Mouse (Mus musculus) liver, adult (tissue): ENCODE measurements around the gene Pklr.

Experiments
- GATA4 ChIP-seq: IDR thresholded peaks from 2 replicates; pipeline ENCODE4 v1.6.1; 2014; ENCODE audit warnings: mild to moderate bottlenecking, low read length; ENCODE audit not compliant: insufficient replicate concordance

Pklr gene

DNA sequence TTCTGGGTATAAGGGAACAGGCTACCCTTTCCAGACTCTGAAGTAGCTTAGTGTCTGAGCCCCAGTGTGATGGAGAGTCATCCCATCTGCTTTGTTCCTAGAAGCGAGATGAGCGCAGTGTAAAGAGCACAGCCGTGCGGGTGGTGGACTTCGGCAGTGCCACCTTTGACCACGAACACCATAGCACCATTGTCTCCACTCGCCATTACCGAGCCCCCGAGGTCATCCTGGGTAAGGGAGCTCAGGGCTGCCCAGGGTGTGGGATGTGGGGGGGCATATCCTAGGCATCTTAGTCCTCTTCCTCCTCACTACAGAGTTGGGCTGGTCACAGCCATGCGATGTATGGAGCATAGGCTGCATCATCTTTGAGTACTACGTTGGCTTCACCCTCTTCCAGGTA lies 38.9 kb downstream of the Pklr start:
- TF ChIP-seq GATA4, result no peak

DNA sequence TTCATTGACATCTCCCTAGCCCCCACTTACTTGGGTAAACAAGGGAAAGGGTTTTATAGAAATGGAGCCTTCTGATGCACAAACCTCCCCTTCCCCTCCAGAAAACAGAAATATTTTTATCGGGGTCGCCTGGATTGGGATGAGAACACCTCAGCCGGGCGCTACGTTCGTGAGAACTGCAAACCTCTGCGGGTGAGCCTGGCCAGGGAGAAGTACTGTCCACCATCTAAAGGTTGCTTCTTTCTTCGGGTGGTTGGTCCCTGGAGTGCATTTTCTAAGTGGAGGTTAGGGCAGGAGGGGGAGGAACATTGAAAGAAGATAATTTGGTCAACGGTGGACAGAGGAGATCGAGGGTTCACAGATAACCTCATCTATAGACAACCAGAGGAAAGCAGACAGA lies 39.6 kb downstream of the Pklr start:
- TF ChIP-seq GATA4, result no peak

DNA sequence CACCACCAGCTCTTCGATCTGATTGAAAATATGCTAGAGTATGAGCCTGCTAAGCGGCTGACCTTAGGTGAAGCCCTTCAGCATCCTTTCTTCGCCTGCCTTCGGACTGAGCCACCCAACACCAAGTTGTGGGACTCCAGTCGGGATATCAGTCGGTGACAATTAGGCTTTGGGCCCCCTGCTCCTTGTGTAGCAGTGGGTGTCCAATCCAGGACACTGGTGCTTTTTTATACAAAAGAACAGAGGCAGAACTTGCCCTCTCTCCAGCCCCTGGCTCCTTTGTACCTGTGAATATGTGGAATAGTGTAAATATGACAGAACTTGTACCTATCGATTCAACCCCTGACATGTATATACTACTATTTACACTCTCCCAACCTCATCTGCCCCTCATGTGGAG lies 40.5 kb downstream of the Pklr start:
- TF ChIP-seq GATA4, result no peak

DNA sequence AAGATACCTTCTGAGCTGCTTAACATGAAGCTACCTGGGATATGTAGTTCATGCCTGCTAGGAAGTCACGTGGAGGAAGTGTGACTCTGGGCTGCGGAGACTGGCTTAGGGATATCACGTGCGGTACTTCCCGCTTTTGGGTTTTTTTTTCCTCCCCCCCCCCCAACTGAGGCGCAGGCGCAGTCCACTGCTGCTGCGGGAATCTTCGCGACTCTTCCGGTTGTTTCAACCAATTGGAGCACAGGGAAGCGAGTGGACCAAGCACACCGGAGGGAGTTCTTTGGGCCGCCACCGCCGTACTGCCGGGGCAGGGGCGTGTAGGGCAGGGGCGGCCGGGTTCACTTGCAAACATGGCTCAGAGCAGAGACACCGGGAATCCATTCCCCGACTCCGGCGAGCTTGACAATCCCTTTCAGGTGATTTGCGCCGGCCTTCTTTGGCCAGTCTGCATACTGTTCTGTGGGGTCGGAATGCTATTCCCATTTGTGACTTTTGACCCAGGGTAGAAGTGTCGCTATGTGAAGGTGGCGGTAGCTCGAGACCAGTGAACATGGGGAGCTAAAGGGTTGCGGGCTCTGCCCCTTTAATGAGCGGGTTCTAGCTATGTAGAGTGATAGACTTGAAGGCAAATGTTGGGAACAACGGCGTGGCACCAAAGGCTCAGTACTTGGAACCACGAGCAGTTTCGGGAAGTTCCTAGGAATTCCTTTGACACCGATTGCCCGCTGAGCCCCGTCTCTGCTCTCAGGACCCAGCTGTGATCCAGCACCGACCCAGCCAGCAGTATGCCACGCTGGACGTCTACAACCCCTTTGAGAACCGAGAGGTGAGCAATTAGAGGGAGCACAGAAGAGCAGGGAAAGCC lies 41.5 kb downstream of the Pklr start, which contains the start of gene Scamp3:
Gene Scamp3, plus strand, starts transcription at position 232 of the 865 bp plus-strand sequence.
- no peak for TF ChIP-seq GATA4

DNA sequence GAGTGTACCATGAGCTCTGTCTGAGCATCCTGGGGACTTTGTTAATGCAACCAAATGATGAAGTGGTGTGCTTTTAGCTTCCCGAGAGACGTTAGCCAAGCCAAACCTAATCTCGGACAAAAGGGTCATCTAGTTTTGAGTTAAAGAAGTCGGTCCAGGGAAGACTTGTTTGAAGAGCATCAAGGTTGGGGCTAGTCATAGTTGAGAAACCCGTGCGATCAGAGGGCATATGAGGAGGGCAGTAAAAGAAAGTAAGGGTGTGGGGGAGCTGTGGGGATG lies 42.1 kb downstream of the Pklr start:
- no peak for TF ChIP-seq GATA4

DNA sequence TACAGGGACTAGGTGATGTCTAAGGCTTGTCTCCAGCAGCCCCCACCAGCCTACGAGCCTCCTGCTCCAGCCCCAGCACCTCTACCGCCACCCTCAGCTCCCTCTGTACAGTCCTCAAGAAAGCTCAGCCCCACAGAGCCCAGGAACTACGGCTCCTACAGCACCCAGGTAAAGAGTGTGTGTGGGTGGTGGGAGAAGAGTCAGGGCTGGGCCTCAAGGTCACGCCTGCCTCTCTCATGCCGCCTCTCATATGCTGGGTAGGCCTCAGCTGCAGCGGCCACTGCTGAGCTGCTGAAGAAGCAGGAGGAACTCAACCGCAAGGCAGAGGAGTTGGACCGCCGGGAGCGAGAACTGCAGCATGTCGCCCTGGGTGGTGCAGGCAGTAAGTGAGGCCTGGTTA lies 43.1 kb downstream of the Pklr start:
- TF ChIP-seq GATA4, result no peak

DNA sequence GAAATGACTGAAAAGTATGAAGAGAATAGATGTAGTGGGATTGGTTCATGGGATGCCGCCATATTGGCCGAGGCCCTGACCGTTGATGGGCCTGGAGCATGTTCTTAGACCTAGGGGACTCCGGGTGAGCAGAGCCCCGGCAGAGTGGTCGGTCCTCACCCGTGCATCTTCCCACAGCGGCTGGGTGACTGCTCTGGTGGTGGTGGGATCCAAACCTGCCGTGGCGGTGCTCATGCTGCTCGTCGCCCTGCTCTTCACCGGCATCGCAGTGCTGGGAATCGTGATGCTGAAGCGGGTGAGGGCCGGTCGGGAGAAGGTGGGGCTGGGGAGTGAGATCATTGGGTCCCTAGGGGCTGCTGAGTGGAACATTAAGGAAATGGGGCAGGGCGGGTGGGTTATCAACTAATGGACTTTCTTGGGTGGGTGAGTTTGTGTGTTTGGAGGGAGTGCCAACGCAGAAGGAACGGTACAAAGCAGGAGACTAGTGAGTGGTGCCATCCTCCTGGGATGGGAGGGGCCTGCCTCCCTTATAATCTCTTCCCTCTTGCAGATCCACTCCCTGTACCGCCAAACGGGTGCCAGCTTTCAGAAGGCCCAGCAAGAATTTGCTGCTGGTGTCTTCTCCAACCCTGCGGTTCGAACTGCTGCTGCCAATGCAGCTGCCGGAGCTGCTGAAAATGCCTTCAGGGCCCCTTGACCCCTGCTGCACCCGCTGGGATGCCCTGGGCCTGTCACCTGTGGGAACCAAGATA lies 46.0 kb downstream of the Pklr start:
- no peak for TF ChIP-seq GATA4

DNA sequence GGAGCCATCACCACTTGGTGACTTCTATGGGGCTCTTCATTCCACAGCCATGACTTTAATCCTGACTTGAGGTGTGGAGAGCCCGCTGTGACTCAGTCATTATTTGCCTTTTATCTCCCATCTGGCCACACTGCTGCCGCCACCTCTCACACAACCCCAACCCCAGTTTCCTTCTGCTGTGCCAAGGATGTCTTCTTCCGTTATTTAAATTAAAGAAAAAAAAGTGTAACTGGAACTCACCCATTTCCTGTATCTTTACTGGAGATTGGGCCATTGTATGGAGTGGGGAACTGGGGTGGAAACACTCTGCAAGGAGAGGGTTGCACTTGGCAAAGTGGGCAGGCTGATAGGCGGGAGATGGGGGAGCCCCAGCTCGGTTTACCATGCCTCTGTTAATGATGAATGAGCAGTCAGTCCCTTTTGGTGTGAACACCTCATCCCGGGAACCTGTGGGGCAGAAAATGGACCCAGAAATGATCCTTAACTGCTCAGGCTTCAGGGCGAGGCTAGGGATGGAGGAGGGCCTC lies 46.7 kb downstream of the Pklr start:
- TF ChIP-seq GATA4, result no peak

DNA sequence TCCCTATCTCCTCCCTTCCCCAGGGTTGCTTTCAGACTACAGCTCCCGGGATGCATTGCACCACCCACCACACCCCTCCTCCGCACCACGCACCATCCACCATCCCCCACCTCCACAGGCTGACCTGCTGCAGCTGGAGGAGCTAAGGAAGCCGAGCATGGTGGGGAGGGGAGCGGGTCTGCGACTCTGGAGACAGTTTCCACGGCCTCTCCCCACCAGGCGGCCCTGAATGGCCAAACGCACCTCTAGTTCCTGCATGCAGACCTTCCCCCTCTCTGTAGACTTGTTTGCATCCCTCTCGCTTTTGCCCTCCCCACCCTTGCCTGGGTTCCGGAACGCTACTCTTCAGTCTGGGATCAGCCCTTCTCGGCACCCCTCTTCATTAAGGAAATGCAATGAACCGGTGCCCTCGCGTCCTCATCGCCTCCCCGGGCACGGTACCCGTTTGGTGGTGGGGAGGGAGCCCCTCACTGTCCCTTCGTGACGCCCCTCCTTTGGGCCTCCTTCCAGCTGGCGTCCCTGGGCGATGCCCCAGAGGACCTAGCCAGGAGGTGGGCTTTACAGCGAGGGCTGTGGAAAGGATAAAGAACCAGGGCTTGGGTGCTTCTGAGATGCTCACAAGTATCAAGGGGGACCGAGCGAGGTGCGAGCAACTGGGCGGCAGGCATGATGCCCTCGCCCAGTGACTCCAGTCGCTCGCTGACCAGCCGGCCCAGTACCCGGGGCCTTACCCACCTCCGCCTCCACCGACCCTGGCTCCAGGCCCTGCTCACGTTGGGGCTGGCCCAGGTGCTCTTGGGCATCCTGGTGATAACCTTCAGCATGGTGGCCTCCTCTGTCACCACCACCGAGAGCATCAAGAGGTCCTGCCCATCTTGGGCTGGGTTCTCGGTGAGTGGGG lies 47.4 kb downstream of the Pklr start, which contains the start of gene Fam189b:
Gene Fam189b, plus strand, starts transcription at position 86 of the 901 bp plus-strand sequence.
- no peak for TF ChIP-seq GATA4

DNA sequence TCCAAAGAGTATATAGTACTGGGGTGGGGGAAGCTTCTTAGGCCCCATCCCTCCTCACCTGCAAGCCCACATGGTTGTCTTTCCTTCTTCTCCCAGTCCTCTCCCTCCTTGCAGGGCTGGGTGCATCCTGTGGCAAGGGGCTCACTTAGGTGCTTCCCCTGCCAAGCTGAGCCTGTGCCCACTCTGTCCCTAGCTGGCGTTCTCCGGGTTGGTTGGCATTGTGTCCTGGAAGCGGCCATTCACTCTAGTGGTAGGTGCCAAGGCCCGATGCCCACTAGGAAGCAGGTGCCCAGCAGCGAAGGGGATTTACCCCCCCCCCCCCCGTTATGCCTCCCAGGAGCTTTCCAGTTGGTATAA lies 48.0 kb downstream of the Pklr start:
- TF ChIP-seq GATA4, result no peak

DNA sequence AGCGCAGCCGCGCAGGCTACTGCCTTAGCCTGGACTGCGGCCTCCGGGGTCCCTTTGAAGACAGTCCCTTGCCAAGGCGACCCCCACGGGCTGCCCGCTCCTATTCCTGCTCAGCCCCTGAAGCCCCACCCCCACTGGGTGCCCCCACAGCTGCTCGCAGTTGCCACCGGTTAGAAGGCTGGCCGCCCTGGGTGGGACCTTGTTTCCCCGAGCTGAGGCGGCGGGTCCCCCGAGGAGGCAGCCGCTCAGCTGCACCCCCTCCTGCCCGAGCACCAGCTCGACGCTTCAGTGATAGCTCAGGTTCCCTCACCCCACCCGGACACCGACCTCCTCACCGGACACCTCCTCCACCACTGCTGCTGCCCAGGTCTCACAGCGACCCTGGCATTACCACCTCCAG lies 51.3 kb downstream of the Pklr start:
- no peak for TF ChIP-seq GATA4

DNA sequence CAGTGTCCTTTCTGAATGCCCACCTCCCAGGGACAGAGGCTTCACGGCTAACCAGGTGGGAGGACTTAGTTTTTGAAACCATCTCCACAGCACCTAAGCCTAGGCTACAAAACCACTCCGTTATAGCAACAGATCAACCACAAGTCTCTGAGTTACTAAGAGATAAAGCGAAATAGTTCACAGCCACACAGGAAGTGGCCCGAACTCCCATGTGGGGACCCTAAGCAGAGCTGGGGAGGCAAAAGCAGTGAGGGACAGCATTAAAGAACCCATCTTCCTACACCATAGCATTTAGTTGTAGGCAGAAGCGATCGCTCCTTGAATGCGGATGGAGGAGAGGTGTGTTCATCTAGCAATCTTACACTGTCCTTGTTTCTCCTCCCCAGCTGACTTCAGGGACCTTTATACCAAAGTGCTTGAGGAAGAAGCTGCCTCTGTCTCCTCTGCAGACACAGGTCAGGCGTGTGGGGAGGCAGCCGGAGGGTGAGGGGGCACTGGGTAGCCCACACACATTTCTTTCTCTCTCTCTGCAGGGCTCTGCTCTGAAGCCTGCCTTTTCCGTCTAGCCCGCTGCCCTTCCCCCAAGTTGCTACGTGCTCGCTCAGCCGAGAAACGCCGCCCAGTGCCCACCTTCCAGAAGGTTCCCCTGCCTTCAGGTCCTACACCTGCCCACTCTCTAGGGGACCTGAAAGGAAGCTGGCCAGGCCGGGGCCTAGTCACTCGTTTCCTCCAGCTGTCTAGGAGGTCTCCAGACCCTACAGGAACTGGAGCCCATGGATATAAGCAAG lies 51.9 kb downstream of the Pklr start:
- TF ChIP-seq GATA4, result no peak

DNA sequence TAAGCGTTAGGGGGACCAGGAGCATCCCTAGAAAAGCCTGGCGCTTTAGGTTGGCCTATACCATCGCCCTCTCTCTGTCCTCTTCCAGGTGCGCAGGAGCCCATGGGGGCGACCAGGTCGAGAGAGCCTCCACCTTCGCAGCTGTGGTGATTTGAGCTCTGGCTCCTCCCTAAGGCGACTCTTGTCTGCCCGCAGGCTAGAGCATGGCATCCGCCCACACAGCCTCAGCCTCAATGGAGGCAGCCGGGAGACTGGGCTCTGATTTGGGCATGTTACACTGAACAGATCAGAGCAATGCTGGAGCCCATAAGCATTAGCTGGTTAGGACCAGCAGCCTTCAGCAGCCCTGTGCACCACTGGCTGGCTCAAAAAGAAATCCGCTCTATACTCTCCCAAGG lies 52.5 kb downstream of the Pklr start:
- TF ChIP-seq GATA4, result no peak

DNA sequence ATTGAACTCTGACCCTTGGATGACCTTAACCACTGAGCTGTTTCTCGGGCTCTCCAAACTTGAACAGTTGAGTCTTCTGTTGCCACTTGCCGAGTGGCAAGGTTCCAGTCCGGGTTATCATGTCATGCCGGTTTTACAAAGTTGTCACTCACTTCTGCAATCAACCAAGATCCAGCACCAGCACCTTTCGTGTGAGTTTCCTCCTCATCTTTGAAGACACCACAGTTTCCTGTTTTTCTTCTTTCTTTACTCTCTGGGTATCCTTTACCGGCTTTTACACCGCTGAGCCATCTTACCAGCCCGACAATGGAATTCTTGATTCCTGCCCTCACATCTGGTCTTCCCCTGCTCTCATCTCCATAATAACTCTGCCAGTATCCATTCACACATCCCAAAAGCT lies 54.5 kb downstream of the Pklr start:
- TF ChIP-seq GATA4, result no peak
